Mouse (Mus musculus): ENCODE results near the gene Eps15l1. TPM values are rescaled to one million over a fixed set of nuclear protein-coding genes. Genes with fewer than 3 reads are reported as not detected.

The Eps15l1 gene
- polyA plus RNA-seq, 1 experiment from 2014 or later, result 40.2 TPM

DNA sequence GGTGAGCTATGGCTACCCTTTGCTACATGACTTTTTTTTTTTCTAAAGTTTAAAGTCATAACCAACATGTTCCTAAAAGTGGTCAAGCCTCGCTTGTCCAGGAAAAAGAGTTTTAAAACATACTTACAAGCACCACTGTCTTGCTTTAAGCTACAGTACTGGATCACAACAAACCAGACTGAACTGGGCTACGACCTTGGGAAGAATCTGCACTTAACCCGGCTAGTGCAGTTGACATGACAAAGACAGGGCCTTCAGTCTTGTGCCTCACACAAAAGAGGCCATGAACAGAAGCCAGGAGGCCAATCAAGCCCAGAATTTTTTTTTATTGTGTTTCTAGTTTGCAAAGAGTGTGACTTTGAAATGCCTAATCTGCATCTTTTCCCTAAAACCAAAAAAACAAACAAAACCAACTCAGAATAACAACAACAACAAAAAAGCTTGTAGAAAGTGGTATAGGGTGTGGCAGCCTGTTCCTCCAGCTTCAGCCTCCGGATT is 87.1 kb downstream of the Eps15l1 start:
- Histone ChIP-seq H3K9me3 (replicated peaks; ENCODE audit: control insufficient read depth, low read length) (no peaks in the 10 kb centered on the region), H3K4me3 (ENCODE audit: low read length) (no peak overlapping the region), H3K27ac (ENCODE audit: low read length) (no peak overlapping the region), H3K36me3 (ENCODE audit: control insufficient read depth, insufficient read depth) (peaks cover 9% of the 10 kb centered on the region; the same call in 1 of the 2 replicates), H3K27me3 (ENCODE audit: control insufficient read depth, insufficient read depth, low read length) (no peaks in the 10 kb centered on the region), H3K9ac (ENCODE audit: low read length) (no peak overlapping the region), H3K4me2 (ENCODE audit: low read depth, low read length) (no peak overlapping the region), H3K4me1 (ENCODE audit: control insufficient read depth, insufficient read depth, low read length) (peaks cover 9% of the 10 kb centered on the region; the same call in 1 of the 2 replicates)
- ATAC-seq (replicated peaks; ENCODE audit: extremely low read depth, insufficient read depth, low FRiP score), result no peak
- 68% methylated on average over 4 of the region's 4 CpGs for WGBS

DNA sequence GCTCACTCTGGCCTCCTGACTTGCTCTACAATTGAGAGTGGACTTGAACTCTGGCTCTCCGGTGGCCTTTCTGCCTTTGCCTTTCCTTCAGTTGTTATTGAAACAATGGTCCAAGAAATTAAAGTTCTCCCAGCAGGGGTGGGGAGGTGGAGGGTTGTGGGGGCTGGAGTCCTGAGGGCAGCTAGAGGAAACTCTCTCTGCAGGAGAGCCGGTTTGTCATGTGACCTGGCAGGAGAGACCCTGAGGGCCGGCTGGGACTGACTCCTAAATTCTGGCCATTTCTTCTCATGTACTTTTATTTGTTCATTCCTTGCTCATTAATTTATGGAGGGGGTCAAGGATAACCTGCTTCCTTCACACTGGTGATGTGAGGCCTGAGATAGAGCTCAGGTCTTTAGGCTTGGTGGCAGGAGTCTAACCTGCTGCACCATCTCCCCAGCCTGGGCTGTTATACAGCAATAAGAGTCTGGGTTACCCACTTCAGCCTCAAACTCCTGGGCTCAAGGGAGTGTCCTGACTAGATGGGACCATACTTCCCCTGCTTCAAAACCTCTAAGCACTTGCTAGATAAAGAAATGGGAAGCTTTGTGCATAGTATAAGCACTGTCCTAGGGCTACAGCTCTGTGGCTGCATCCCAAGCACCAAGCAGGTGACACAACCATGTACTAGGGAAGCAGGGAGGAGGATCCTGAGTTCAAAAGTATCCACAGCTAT is 87.7 kb downstream of the Eps15l1 start:
- Histone ChIP-seq H3K4me2 (ENCODE audit: low read depth, low read length) (no peak overlapping the region), H3K36me3 (ENCODE audit: control insufficient read depth, insufficient read depth) (peaks cover 3% of the 10 kb centered on the region; the same call in 1 of the 2 replicates), H3K4me3 (ENCODE audit: low read length) (no peak overlapping the region), H3K9ac (ENCODE audit: low read length) (no peak overlapping the region), H3K27ac (ENCODE audit: low read length) (no peak overlapping the region), H3K4me1 (ENCODE audit: control insufficient read depth, insufficient read depth, low read length) (peaks cover 9% of the 10 kb centered on the region; the same call in 1 of the 2 replicates), H3K27me3 (ENCODE audit: control insufficient read depth, insufficient read depth, low read length) (no peaks in the 10 kb centered on the region), H3K9me3 (replicated peaks; ENCODE audit: control insufficient read depth, low read length) (no peaks in the 10 kb centered on the region)
- no peak for ATAC-seq (replicated peaks; ENCODE audit: extremely low read depth, insufficient read depth, low FRiP score)
- 53% methylated on average over 3 of the region's 3 CpGs for WGBS

DNA sequence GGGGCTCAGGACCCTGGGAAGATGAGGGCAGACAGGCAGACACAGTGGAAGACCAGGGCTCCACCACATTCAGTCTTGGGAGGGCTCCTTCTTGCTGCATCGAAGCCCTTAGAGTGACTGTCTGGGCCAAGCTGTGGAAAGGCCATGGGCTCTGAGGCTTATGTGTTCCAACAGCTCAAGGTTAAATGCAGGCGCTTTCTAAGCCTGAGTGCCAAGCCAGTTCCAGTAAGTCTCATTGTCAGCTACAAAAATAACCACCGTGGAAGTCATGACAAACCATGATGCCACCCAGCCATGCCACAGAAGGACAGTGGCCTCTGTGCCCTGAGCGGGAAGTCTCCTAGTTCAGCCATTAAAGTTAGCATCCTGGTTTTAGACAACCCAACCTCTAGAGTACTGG is 89.6 kb downstream of the Eps15l1 start:
- Histone ChIP-seq H3K4me2 (ENCODE audit: low read depth, low read length) (no peak overlapping the region), H3K27ac (ENCODE audit: low read length) (peak overlapping the region; percentile 50; the same call in 1 of the 2 replicates), H3K27me3 (ENCODE audit: control insufficient read depth, insufficient read depth, low read length) (no peaks in the 10 kb centered on the region), H3K4me3 (ENCODE audit: low read length) (no peak overlapping the region), H3K36me3 (ENCODE audit: control insufficient read depth, insufficient read depth) (no peaks in the 10 kb centered on the region; the same call in 1 of the 2 replicates), H3K4me1 (ENCODE audit: control insufficient read depth, insufficient read depth, low read length) (peaks cover 9% of the 10 kb centered on the region; the same call in 1 of the 2 replicates), H3K9ac (ENCODE audit: low read length) (peak overlapping the region; percentile 50; the same call in 1 of the 2 replicates), H3K9me3 (replicated peaks; ENCODE audit: control insufficient read depth, low read length) (no peaks in the 10 kb centered on the region)
- 60% methylated on average over 4 of the region's 4 CpGs for WGBS
- ATAC-seq (replicated peaks; ENCODE audit: extremely low read depth, insufficient read depth, low FRiP score), result 0 out of 2 replicates have a peak, but pooled peaks have one; percentile 7

DNA sequence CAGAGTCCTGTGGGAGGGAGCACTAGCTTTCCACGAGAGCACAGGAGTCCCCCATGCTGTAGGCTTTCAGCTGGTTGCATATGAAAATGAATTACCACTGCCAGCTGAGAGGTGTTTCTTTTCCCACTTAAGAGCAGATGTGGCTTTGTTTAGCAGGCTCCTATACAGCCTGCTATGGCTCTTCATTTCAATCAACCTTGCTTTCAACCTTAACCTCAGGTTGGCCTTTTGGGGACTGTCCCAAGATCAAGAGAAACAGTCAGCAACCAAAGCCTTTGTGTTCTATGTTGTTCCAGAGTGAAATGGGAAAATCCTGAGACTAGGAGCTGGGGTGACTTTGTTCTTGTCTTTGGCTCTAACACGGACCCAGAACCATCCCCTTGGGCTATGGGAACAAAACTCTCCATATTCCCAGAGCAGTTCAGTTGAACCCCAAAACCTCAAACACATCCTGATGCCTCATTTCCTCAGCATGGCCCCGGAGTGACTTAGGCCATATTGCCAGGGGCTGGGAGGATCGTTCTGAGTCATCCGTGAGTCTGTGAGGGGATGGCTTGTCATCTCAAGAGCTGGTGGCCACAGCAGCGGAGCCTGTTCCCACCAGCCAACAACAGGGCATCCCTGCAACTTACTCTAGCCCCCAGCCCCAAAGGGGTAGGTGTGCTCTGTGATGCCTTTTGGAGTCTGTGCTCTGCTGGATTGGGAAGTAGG is 90.3 kb downstream of the Eps15l1 start:
- Histone ChIP-seq H3K9me3 (replicated peaks; ENCODE audit: control insufficient read depth, low read length) (no peaks in the 10 kb centered on the region), H3K4me1 (ENCODE audit: control insufficient read depth, insufficient read depth, low read length) (peaks cover 9% of the 10 kb centered on the region; the same call in 1 of the 2 replicates), H3K27ac (ENCODE audit: low read length) (peak overlapping the region; percentile 50; the same call in 1 of the 2 replicates), H3K27me3 (ENCODE audit: control insufficient read depth, insufficient read depth, low read length) (no peaks in the 10 kb centered on the region), H3K4me2 (ENCODE audit: low read depth, low read length) (no peak overlapping the region), H3K36me3 (ENCODE audit: control insufficient read depth, insufficient read depth) (no peaks in the 10 kb centered on the region; the same call in 1 of the 2 replicates), H3K4me3 (ENCODE audit: low read length) (no peak overlapping the region), H3K9ac (ENCODE audit: low read length) (peak overlapping the region; percentile 50; the same call in 1 of the 2 replicates)
- WGBS, result 80% methylated on average over 6 of the region's 6 CpGs
- ATAC-seq (replicated peaks; ENCODE audit: extremely low read depth, insufficient read depth, low FRiP score), result no peak

DNA sequence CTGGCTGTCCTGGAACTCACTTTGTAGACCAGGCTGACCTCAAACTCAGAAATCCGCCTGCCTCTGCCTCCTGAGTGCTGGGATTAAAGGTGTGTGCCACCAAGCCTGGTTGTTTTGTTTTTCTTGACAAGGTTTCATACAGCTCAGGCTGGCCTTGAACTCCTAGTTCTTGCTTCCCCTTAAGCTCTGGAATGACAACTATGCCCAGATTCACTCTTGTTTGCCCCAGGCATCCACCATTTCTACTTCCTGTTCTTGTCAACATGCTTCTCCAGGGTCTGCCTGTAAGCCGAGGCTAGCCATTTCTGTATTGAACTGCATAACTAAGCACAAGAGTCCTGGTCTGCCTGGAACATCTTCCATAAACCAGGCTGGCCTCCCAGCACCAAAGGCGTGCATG is 92.1 kb downstream of the Eps15l1 start:
- H3K36me3 ChIP-seq (ENCODE audit: control insufficient read depth, insufficient read depth), result no peaks in the 10 kb centered on the region
- ATAC-seq (replicated peaks; ENCODE audit: extremely low read depth, insufficient read depth, low FRiP score), result no peak
- H3K4me2 ChIP-seq (ENCODE audit: low read depth, low read length), result no peak overlapping the region
- 79% methylated on average over 3 of the region's 3 CpGs for WGBS
- no peaks in the 10 kb centered on the region for H3K27me3 ChIP-seq (ENCODE audit: control insufficient read depth, insufficient read depth, low read length)
- H3K27ac ChIP-seq (ENCODE audit: low read length), result no peak overlapping the region
- H3K4me3 ChIP-seq (ENCODE audit: low read length), result no peak overlapping the region
- no peak overlapping the region for H3K9ac ChIP-seq (ENCODE audit: low read length)
- H3K9me3 ChIP-seq (replicated peaks; ENCODE audit: control insufficient read depth, low read length), result no peaks in the 10 kb centered on the region
- H3K4me1 ChIP-seq (ENCODE audit: control insufficient read depth, insufficient read depth, low read length), result peaks cover 9% of the 10 kb centered on the region; the same call in 1 of the 2 replicates

DNA sequence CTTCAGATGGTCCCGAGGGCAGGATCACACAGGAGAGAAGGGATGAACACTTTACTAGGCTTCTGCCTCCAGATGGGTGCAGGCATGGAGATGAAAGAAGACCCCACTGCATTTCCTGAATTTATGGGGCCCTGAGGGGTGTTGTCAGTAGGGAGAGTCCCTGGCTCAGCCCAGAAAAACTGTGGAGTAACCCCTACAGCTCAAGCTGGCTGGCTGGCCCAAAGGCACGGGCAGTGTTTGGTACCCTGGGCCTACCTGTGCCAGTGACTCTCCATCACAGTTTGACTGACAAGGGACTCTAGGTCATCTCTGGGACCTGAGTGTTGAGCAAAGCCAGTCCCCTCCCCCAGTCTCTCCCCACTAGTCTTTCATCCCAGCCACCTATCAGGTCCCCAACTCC is 96.6 kb downstream of the Eps15l1 start:
- Histone ChIP-seq H3K4me3 (ENCODE audit: low read length) (no peak overlapping the region), H3K36me3 (ENCODE audit: control insufficient read depth, insufficient read depth) (0 out of 2 replicates have a peak, but pooled peaks cover 3% of the 10 kb centered on the region), H3K4me2 (ENCODE audit: low read depth, low read length) (no peak overlapping the region), H3K9ac (ENCODE audit: low read length) (no peak overlapping the region), H3K27ac (ENCODE audit: low read length) (no peak overlapping the region), H3K4me1 (ENCODE audit: control insufficient read depth, insufficient read depth, low read length) (peaks cover 27% of the 10 kb centered on the region), H3K9me3 (replicated peaks; ENCODE audit: control insufficient read depth, low read length) (no peaks in the 10 kb centered on the region), H3K27me3 (ENCODE audit: control insufficient read depth, insufficient read depth, low read length) (no peaks in the 10 kb centered on the region)
- 83% methylated on average over 2 of the region's 2 CpGs for WGBS
- ATAC-seq (replicated peaks; ENCODE audit: extremely low read depth, insufficient read depth, low FRiP score), result no peak

DNA sequence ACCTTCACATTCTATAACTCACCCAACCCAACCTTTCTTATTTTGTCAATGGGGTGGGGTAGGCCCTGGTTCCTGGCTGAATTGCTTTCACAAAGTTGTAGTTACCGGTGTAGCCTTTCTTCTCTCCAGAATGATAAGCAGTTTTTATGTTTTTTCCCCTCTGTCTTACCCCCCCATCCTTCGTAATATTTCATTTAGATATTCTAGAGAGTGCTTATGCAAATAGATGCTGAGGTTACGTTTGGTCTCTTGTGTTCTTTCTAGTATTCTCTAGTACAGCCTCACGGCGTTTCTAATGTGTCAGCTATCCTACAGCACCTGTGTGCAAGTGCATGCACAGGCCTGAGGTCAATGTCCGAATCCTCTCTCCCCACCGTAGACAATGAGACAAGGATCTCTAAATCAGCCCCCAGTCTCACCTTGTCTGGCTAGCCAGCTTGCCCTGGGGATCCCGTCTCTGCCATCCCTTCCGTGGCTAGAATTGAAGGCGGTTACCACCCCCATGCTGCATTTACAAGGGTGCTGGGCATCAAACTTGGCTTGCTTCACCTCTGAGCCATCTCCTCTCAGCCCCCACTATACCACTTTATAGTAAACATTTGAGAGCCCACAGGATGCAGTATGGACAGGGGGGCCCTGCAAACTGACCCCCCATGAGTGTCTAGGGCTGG is 97.1 kb downstream of the Eps15l1 start:
- H3K36me3 ChIP-seq (ENCODE audit: control insufficient read depth, insufficient read depth), result 0 out of 2 replicates have a peak, but pooled peaks cover 3% of the 10 kb centered on the region
- H3K4me2 ChIP-seq (ENCODE audit: low read depth, low read length), result no peak overlapping the region
- no peak overlapping the region for H3K4me3 ChIP-seq (ENCODE audit: low read length)
- WGBS, result 83% methylated on average over 10 of the region's 10 CpGs
- no peak for ATAC-seq (replicated peaks; ENCODE audit: extremely low read depth, insufficient read depth, low FRiP score)
- no peaks in the 10 kb centered on the region for H3K27me3 ChIP-seq (ENCODE audit: control insufficient read depth, insufficient read depth, low read length)
- no peaks in the 10 kb centered on the region for H3K9me3 ChIP-seq (replicated peaks; ENCODE audit: control insufficient read depth, low read length)
- peaks cover 27% of the 10 kb centered on the region for H3K4me1 ChIP-seq (ENCODE audit: control insufficient read depth, insufficient read depth, low read length)
- H3K27ac ChIP-seq (ENCODE audit: low read length), result no peak overlapping the region
- H3K9ac ChIP-seq (ENCODE audit: low read length), result no peak overlapping the region

DNA sequence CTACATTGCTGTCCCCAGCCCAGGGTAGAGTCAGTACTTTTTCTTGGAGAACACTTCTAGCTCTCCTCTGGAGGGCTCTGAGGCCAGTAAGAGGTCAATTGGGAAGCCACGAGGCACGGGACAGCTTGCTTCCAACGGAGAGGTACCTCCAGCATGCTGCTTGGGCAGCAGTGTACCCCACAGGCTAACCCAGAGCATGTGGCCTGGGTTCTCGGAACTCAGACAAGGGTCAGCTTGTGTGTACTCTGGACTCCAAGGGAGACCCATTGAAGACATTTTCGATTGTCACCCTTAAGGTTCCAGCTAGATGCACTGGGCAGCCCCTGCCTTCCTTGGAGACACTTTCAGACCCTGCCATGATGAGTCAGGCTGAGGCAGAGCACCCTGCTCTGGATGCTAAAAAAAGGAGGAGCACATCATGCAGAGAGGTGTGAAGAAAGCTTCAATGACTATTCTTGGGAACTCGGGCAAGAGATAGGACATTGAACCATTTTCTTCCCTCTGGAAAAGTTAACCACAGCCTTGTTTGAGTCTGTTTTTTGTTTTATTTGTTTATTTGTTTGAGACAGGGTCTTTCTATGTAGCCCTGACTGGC is 98.0 kb downstream of the Eps15l1 start:
- 51% methylated on average over 6 of the region's 6 CpGs for whole genome bisulfite sequencing
- H3K36me3 ChIP-seq (ENCODE audit: control insufficient read depth, insufficient read depth), result 0 out of 2 replicates have a peak, but pooled peaks cover 3% of the 10 kb centered on the region
- no peaks in the 10 kb centered on the region for H3K9me3 ChIP-seq (replicated peaks; ENCODE audit: control insufficient read depth, low read length)
- H3K9ac ChIP-seq (ENCODE audit: low read length), result 0 out of 2 replicates have a peak overlapping the region, but pooled peaks have one; percentile 40
- H3K4me2 ChIP-seq (ENCODE audit: low read depth, low read length), result no peak overlapping the region
- H3K27me3 ChIP-seq (ENCODE audit: control insufficient read depth, insufficient read depth, low read length), result no peaks in the 10 kb centered on the region
- no peak overlapping the region for H3K4me3 ChIP-seq (ENCODE audit: low read length)
- ATAC-seq (replicated peaks; ENCODE audit: extremely low read depth, insufficient read depth, low FRiP score), result no peak
- peaks cover 27% of the 10 kb centered on the region for H3K4me1 ChIP-seq (ENCODE audit: control insufficient read depth, insufficient read depth, low read length)
- peak overlapping the region; percentile 0 for H3K27ac ChIP-seq (ENCODE audit: low read length)

Measured in heart, embryonic 16.5 days (tissue).